Mouse (Mus musculus) midbrain, embryonic 11.5 days (tissue): Measurements from ENCODE around the gene Trpd52l3. TPM values are rescaled to one million over a fixed set of nuclear protein-coding genes. Genes with fewer than 3 reads are reported as not detected.

ENCODE experiments used
- ATAC-seq: fragments of 200-750 bp; cut with Nextera tagmentation; 2 replicates; pipeline ENCODE4 v1.8.0; 2017; ENCODE audit warnings: moderate TSS enrichment, moderate library complexity; ENCODE audit not compliant: low FRiP score
- DNase-seq: peaks from one replicate; pipeline ENCODE4 v3.0.0; 2015; ENCODE audit warnings: low spot score; ENCODE audit errors: missing footprints
- H3K27ac ChIP-seq: fragments of 300-500 bp; sonication (generic); 2 replicates; pipeline ENCODE4 v1.5.1; 2014; ENCODE audit warnings: low read depth, low read length
- H3K27me3 ChIP-seq: fragments of 300-500 bp; sonication (generic); 2 replicates; pipeline ENCODE4 v1.6.1; 2014; ENCODE audit warnings: mild to moderate bottlenecking, low read length, moderate library complexity, mixed read lengths; ENCODE audit not compliant: control insufficient read depth, insufficient read depth
- H3K36me3 ChIP-seq: fragments of 300-500 bp; sonication (generic); 2 replicates; pipeline ENCODE4 v1.6.1; 2014; ENCODE audit warnings: mild to moderate bottlenecking, low read length, moderate library complexity, mixed read lengths; ENCODE audit not compliant: control insufficient read depth, insufficient read depth
- H3K4me1 ChIP-seq: fragments of 300-500 bp; sonication (generic); 2 replicates; pipeline ENCODE4 v1.6.1; 2014; ENCODE audit warnings: low read length; ENCODE audit not compliant: control insufficient read depth, insufficient read depth
- H3K4me2 ChIP-seq: fragments of 300-500 bp; sonication (generic); 2 replicates; pipeline ENCODE4 v1.6.1; 2014; ENCODE audit warnings: mild to moderate bottlenecking, moderate library complexity
- H3K4me3 ChIP-seq: fragments of 300-500 bp; sonication (generic); 2 replicates; pipeline ENCODE4 v1.5.1; 2014; ENCODE audit warnings: low read depth, low read length
- H3K9ac ChIP-seq: fragments of 300-500 bp; sonication (generic); 2 replicates; pipeline ENCODE4 v1.6.1; 2014; ENCODE audit warnings: low read length
- H3K9me3 ChIP-seq: fragments of 300-500 bp; sonication (generic); 2 replicates; pipeline ENCODE4 v1.6.1; 2016; ENCODE audit warnings: low read length; ENCODE audit not compliant: control insufficient read depth
- WGBS: fragments of 180-500 bp; shearing (Covaris S2); extraction: QIAGEN DNeasy Blood & Tissue Kit; methylation state at CpG from one replicate; pipeline ENCODE4 v1.1.7; 2014; 5-methylcytosine and 5-hydroxymethylcytosine counted together
- polyA plus RNA-seq: library from polyadenylated mRNA; unstranded; fragments of >200 nt; fragmentation: Nextera tagmentation; extraction: Ambion mirVana; gene quantifications from 2 replicates; pipeline ENCODE4 v1.2.1, GENCODE M21; 2014

Gene Trpd52l3
- polyA plus RNA-seq = not detected in 2 replicates

DNA sequence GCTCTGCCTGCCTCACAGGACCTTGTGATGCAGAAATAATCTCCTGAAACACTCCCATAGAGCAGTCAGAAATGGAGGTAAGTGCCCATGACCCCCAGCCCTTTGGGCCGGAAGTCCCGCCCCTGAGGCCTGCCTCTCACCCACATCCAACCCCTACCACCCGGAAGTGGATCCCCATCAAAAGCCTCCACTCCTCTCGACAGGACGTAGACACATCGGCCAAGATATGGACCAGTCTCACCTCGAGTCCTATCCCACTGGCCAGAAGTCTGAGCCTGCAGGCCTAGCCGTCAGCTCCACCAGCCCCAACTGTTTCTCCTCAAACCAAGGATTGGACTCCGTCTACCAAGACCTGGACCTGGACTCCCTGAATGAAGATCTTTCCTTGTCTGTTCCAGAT, at the start of gene Trpd52l3:
Trpd52l3 (plus strand) TSS at position 170 of the 400 bp plus-strand sequence.
- no peaks in the 10 kb centered on the region for H3K9me3 ChIP-seq
- WGBS = 88% methylated on average over 9 of the region's 9 CpGs

DNA sequence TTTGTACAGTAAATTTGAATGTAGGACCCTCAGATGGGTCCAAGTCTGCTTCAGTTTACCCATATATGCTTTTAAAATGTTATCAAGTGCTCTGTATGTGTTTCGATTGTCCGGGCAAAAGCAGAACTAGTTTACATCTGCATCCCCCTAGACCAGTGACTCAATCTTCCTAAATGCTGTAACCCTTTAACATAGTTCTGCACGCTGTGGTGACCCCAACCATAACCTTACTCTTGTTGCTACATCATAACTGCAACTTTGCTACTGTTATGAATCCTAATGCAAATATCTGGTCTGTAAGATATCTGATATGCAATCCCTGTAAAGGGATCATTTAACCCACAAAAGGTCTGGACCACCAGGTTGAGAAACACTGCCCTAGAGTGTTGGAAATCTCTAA, 49.8 kb upstream of the Trpd52l3 start:
- Histone ChIP-seq H3K27ac (no peak overlapping the region), H3K27me3 (no peaks in the 10 kb centered on the region), H3K9me3 (no peaks in the 10 kb centered on the region), H3K4me2 (no peak overlapping the region), H3K4me1 (peaks cover 2% of the 10 kb centered on the region; the same call in 1 of the 2 replicates), H3K36me3 (no peaks in the 10 kb centered on the region), H3K9ac (no peak overlapping the region), H3K4me3 (no peak overlapping the region)
- no peak for DNase-seq
- 91% methylated on average over 3 of the region's 3 CpGs for WGBS
- no peak for ATAC-seq

More for the DNA sequence above, at the start of gene Trpd52l3:
- Histone ChIP-seq H3K27me3 (no peaks in the 10 kb centered on the region), H3K36me3 (no peaks in the 10 kb centered on the region), H3K9ac (no peak within 1 kb of the TSS), H3K4me1 (peaks cover 5% of the 10 kb centered on the region; the same call in 1 of the 2 replicates), H3K4me3 (no peak within 1 kb of the TSS), H3K27ac (no peak within 1 kb of the TSS), H3K4me2 (no peak within 1 kb of the TSS)
- DNase-seq (no peak), ATAC-seq (no peak)

DNA sequence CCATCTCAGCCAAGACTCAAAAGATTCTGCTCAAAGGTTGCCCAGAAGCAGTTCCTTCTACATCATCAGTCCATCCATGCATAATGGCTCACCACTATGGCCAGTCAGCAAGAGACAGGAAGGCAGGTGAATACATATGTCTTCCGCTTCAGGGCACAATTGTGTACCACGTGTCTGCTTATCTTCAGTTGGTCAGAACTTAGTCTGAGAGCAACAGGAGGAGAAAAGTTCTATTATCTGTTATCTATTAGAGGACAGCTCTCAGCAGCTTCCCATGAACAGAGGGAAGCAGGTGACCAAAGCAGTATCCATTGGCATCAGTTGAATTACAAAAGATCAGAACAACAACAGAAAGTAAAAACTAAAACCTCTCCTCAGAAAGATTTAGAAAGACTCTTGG, 48.1 kb upstream of the Trpd52l3 start:
- Histone ChIP-seq H3K9ac (no peak overlapping the region), H3K4me3 (no peak overlapping the region), H3K4me1 (no peaks in the 10 kb centered on the region), H3K27me3 (no peaks in the 10 kb centered on the region), H3K27ac (no peak overlapping the region), H3K36me3 (no peaks in the 10 kb centered on the region), H3K9me3 (no peaks in the 10 kb centered on the region), H3K4me2 (no peak overlapping the region)
- ATAC-seq (no peak), DNase-seq (no peak)
- WGBS = 90% methylated on average over 2 of the region's 2 CpGs

DNA sequence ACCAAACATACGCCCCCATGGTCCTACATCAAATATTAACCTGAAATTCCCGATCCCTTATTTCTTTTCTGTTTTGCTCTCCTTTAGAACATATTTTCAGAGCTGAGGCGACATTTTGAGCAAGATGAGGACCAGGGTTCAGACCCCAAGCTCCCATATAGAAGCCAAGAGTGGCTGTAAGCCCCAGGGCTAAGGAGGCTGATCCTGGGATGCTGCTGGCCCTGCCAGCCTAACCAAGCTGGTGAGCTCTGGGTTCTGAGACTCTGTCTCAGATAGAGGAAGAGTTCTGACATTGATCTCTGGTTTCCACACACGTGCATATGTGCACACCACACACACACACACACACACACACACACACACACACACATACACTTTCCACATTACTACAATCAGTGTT, 42.7 kb upstream of the Trpd52l3 start:
- no peaks in the 10 kb centered on the region for H3K27me3 ChIP-seq
- DNase-seq (no peak), ATAC-seq (no peak)
- no peak overlapping the region for H3K9ac ChIP-seq
- H3K4me2 ChIP-seq = no peak overlapping the region
- H3K36me3 ChIP-seq = no peaks in the 10 kb centered on the region
- WGBS = 82% methylated on average over 4 of the region's 4 CpGs
- H3K27ac ChIP-seq = no peak overlapping the region
- H3K4me3 ChIP-seq = no peak overlapping the region
- H3K4me1 ChIP-seq = no peaks in the 10 kb centered on the region
- no peaks in the 10 kb centered on the region for H3K9me3 ChIP-seq

DNA sequence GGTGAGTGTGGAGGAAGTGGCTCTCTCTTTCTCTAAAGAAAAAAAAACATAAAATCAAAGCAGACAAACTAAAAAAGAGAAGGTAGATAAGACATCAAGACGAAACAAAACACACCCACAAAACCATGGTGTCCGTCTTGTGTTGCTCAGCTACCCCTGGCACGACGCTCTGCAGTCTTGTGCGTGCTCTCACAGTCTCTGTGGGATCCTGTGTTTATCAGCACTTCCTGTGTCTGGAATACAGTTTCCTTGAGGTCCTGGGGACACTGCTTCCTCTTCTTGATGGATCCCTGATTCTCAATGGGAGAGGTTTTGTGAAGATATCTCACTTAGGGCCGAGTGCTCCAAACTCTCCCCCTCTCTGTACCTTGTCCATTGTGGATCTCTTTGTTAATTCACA, 41.7 kb upstream of the Trpd52l3 start:
- Histone ChIP-seq H3K27me3 (no peaks in the 10 kb centered on the region), H3K4me2 (no peak overlapping the region), H3K36me3 (no peaks in the 10 kb centered on the region), H3K9ac (no peak overlapping the region), H3K4me1 (no peaks in the 10 kb centered on the region), H3K9me3 (no peaks in the 10 kb centered on the region), H3K27ac (no peak overlapping the region), H3K4me3 (no peak overlapping the region)
- WGBS = 88% methylated on average over 6 of the region's 6 CpGs
- DNase-seq (no peak), ATAC-seq (no peak)

DNA sequence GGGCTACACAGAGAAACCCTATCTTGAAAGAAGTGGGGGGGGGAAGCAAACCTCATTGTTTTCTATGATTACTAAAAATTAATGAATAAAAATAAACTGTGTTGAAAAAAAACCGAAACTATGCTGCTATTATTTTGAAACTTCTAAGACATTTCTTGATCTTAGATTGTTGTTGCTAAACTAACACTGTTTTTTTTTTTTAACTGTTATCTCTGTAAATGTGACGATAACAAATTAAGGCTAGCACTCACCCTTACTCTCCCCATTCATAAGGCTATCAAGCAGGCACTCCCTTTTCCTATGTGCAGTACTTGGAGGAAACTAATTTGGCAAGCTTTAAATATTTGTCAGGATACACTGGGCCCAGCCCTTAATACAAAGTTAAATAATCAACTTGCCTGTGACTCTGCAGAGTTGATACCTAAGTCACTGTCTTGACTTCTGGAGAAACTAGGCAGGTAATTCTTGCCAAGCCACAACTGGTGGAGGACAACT, 39.9 kb upstream of the Trpd52l3 start:
- Histone ChIP-seq H3K9ac (no peak overlapping the region), H3K36me3 (no peaks in the 10 kb centered on the region), H3K27ac (no peak overlapping the region), H3K4me2 (no peak overlapping the region), H3K4me1 (no peaks in the 10 kb centered on the region), H3K4me3 (no peak overlapping the region), H3K27me3 (no peaks in the 10 kb centered on the region), H3K9me3 (no peaks in the 10 kb centered on the region)
- DNase-seq (no peak), ATAC-seq (no peak)
- 86% methylated on average over 2 of the region's 2 CpGs for WGBS

DNA sequence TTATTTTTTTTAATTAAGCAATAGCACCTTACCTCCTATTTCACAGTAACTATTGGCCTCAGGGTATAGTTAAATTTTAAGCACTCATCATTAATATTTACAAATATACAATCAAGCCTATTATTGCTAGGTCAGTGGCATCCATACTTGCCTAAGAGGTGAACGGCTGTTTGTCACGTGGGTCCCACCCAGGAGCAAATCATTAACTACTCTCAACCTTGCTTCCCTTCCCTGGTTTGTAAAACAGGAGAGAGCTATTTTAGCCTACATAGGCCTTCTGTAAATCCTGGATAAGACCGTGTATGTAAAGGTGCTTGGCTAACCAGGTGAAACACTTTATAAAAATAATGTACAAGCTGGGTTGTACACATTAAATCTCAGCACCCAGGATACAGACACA, 35.6 kb upstream of the Trpd52l3 start:
- 91% methylated on average over 3 of the region's 3 CpGs for WGBS
- no peak overlapping the region for H3K9ac ChIP-seq
- DNase-seq (no peak), ATAC-seq (no peak)
- H3K4me2 ChIP-seq = no peak overlapping the region
- H3K4me1 ChIP-seq = no peaks in the 10 kb centered on the region
- no peaks in the 10 kb centered on the region for H3K36me3 ChIP-seq
- no peak overlapping the region for H3K27ac ChIP-seq
- no peaks in the 10 kb centered on the region for H3K9me3 ChIP-seq
- no peaks in the 10 kb centered on the region for H3K27me3 ChIP-seq
- H3K4me3 ChIP-seq = no peak overlapping the region

DNA sequence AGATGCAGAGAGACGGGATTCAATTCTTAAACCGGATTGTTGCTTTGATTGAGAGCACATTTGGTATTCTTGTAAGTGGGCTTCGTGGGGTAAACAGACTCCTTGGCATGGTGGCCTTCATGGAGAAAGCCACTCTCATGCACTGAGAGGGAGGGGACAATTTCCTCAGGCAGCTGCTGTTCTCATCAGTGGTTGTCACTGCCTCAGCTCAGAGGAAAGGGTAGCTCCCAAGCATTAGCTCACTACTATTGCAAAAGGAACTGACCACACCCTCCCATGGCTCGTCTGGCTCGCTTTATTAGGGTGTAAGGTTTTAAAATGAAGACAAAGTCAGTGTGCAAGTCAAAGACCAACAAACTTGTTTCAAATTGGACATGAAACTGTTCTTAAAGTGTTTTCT, 30.2 kb upstream of the Trpd52l3 start:
- DNase-seq = no peak
- Histone ChIP-seq H3K9me3 (no peaks in the 10 kb centered on the region), H3K4me3 (no peak overlapping the region), H3K4me2 (no peak overlapping the region), H3K27ac (no peak overlapping the region), H3K27me3 (no peaks in the 10 kb centered on the region), H3K36me3 (no peaks in the 10 kb centered on the region), H3K9ac (no peak overlapping the region), H3K4me1 (no peaks in the 10 kb centered on the region)
- 79% methylated on average over 5 of the region's 5 CpGs for WGBS
- no peak for ATAC-seq

DNA sequence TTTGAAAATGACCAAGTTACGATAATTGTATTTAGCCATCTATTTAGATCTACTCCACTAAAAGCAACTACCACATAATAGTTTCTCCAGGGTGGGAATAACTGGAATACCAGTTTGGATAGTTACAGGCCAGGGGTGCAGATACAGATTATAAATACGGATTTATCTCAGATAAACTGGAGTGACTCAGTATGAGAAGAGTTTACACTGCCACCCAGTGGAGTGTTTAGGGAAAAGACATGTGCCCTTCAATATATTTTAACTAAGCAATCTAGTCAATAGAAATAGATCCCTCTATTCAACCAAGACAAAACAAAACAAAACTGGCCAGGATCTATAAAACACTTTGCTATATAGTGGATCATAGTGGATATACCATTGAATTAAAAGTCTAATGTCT, 24.7 kb upstream of the Trpd52l3 start:
- Histone ChIP-seq H3K4me3 (no peak overlapping the region), H3K4me2 (no peak overlapping the region), H3K27me3 (no peaks in the 10 kb centered on the region), H3K9me3 (no peaks in the 10 kb centered on the region), H3K27ac (no peak overlapping the region), H3K36me3 (no peaks in the 10 kb centered on the region), H3K9ac (no peak overlapping the region), H3K4me1 (no peaks in the 10 kb centered on the region)
- DNase-seq (no peak), ATAC-seq (no peak)
- WGBS = 64% methylated on average over 2 of the region's 2 CpGs
